Mouse (Mus musculus): ENCODE measurements around the gene Grm8. TPM values are rescaled to one million over a fixed set of nuclear protein-coding genes. Genes with fewer than 3 reads are reported as not detected.

The Grm8 gene
- total RNA-seq, 2 experiments from 2014 or later, result 22.9 to 27.3 TPM

GRCm38 (mm10) chr6:27460998-27461397 lies 674.0 kb downstream of the Grm8 start:
- DNase-seq (ENCODE audit: extremely low spot score in 1 of 2, low spot score in 2 of 2), result no peak
- Histone ChIP-seq H3K4me3 (no peak overlapping the region), H3K27ac (no peak overlapping the region)
- no peak for TF ChIP-seq CTCF (IDR thresholded peaks at IDR 0.05)
- intact Hi-C loops (cut with DNase I), result no loop called here

DNA sequence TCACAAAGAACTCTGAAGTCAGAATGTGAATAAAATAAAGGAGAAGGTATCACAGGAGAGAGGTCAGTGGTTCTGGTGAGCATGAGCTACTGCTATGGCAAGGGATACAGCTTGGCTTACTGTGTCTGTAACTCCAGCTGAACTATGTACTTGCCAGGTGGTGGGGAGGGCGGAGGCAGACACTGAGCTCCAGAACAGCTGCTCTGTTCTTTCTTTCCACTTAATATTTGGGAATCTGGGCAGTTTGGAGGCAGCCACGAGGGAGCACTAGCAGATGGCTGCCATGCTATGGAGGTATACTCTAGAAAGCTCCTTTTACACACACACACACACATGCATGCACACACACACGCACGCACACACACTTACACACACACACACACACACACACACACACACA lies 726.5 kb downstream of the Grm8 start:
- DNase-seq (ENCODE audit: extremely low spot score in 1 of 2, low spot score in 2 of 2), result peak in 1 of 2 experiments; percentile 13

DNA sequence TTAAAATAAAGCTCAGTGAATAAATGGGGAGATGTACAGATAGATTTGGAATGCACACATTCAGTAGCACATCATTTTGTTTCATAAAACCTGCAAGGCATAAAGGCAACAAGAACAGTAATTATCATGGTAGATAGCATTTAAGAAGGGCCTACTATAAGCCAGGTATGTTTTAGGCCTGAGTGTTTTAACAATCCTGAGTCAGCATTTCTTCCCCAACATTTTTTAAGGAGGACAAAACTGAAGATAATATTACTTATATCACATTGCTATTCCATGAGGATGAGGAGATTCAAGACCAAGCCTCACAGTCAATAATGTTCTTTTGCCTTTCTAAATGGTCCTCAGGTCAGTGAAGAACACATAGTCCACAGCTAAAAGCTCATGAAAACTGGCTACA lies 762.6 kb downstream of the Grm8 start:
- DNase-seq (ENCODE audit: extremely low spot score in 1 of 2, low spot score in 2 of 2), result no peak
- intact Hi-C loops (cut with DNase I), result no loop called here
- no peak for TF ChIP-seq CTCF (IDR thresholded peaks at IDR 0.05)
- Histone ChIP-seq H3K27ac (no peak overlapping the region), H3K4me3 (no peak overlapping the region)

More for the DNA sequence above, 726.5 kb downstream of the Grm8 start:
- H3K27ac ChIP-seq, result no peak overlapping the region
- intact Hi-C loops (cut with DNase I), result no loop called here
- no peak; the same call in 1 of the 2 replicates for TF ChIP-seq CTCF (IDR thresholded peaks at IDR 0.05)
- no peak overlapping the region for H3K4me3 ChIP-seq

DNA sequence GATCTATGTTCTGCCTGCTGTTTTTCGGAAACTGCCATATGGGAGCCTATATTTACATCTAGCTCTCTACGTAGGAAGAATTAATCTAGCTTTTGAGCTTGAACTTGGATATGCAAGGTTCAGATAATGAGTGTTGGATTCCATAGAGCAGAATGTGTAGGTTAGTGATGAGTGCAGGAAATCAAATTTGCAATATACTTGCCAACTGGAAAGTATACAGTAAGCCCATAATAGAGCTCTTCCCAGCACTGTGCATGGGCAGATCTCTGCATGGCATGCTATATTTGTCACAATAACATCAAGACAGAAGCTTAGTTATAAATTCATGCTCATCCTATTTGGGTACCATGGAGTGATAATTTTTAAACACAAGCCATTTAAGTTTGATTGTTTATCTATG lies 763.9 kb downstream of the Grm8 start:
- intact Hi-C loops (cut with DNase I), result no loop called here
- Histone ChIP-seq H3K4me3 (no peak overlapping the region), H3K27ac (no peak overlapping the region)
- no peak for TF ChIP-seq CTCF (IDR thresholded peaks at IDR 0.05)
- DNase-seq (ENCODE audit: extremely low spot score in 1 of 2, low spot score in 2 of 2), result no peak

DNA sequence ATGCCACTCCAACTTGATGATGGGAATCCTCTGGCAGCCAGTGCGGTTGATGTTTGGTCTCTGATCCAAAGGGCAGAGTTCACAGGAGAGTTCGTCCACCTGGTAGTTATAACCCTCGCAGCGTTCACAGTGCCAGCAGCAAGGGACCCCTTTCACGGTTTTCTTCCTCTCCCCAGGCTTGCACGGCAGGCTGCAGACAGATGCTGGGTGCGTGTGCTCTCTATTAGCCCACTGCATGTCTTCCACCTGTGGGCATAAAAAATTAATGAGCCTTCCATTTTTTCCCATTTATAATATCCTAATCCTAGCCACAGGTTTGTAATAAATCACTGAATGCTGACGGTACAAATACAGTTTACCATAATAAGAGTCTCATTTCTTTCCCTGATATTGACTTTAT lies 771.2 kb downstream of the Grm8 start:
- no peak overlapping the region for H3K27ac ChIP-seq
- DNase-seq (ENCODE audit: extremely low spot score in 1 of 2, low spot score in 2 of 2), result no peak
- intact Hi-C loops (cut with DNase I), result no loop called here
- H3K4me3 ChIP-seq, result no peak overlapping the region
- TF ChIP-seq CTCF (IDR thresholded peaks at IDR 0.05), result no peak

- intact Hi-C loops (cut with DNase I), result no loop called here
- no peak for TF ChIP-seq CTCF (IDR thresholded peaks at IDR 0.05)
- Histone ChIP-seq H3K27ac (no peak overlapping the region), H3K4me3 (no peak overlapping the region)
- no peak for DNase-seq (ENCODE audit: extremely low spot score in 1 of 2, low spot score in 2 of 2)
Measured at GRCm38 (mm10) chr6:27360440-27360839, 774.5 kb downstream of the Grm8 start.

GRCm38 (mm10) chr6:27351147-27351546 lies 783.8 kb downstream of the Grm8 start:
- intact Hi-C loops (cut with DNase I), result no loop called here
- TF ChIP-seq CTCF (IDR thresholded peaks at IDR 0.05), result no peak
- DNase-seq (ENCODE audit: extremely low spot score in 1 of 2, low spot score in 2 of 2), result no peak
- Histone ChIP-seq H3K4me3 (no peak overlapping the region), H3K27ac (no peak overlapping the region)

DNA sequence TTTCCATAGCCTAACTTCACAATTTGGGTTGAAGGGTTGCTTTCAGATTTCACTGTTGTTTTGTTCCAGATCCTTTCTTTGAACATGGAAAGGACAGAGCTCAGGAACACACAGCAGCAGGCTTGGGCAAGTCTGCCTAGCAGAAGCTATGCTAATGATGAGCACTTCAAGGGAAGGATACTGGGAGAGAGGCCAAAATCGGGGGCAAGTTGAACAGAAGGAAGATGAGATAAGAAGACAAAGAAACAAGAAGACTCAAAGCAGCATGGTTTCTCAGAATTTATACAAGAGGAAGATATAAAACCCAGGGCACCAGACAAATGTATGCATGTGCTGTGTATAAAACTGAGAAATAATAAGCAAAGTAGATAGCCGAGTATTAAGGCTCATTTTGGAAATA lies 786.7 kb downstream of the Grm8 start:
- no peak for TF ChIP-seq CTCF (IDR thresholded peaks at IDR 0.05)
- DNase-seq (ENCODE audit: extremely low spot score in 1 of 2, low spot score in 2 of 2), result no peak
- H3K27ac ChIP-seq, result no peak overlapping the region
- intact Hi-C loops (cut with DNase I), result no loop called here
- H3K4me3 ChIP-seq, result no peak overlapping the region

DNA sequence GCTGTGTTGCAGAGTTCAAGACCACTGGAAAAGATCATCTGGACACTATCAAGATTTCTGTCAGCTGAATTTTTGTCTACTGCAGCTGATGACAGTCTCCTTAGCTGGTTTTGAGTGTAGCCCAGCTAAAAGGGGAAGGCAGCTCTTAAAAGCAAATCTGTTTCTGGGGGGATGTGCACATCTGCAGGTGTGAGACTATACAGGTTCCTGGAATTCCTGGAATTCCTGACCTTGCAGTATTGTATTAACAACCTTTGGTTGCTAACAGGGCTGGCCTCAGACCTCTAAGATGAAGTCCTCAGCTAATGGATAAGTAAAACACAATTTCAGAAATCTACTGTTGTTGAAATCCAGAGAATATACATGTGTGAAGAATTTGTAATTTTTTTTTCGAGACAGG lies 788.7 kb downstream of the Grm8 start:
- no peak for TF ChIP-seq CTCF (IDR thresholded peaks at IDR 0.05)
- intact Hi-C loops (cut with DNase I), result no loop called here
- no peak overlapping the region for H3K27ac ChIP-seq
- no peak for DNase-seq (ENCODE audit: extremely low spot score in 1 of 2, low spot score in 2 of 2)
- H3K4me3 ChIP-seq, result no peak overlapping the region

- intact Hi-C loops (cut with DNase I), result no loop called here
- no peak for DNase-seq (ENCODE audit: extremely low spot score in 1 of 2, low spot score in 2 of 2)
- no peak overlapping the region for H3K27ac ChIP-seq
- H3K4me3 ChIP-seq, result no peak overlapping the region
- TF ChIP-seq CTCF (IDR thresholded peaks at IDR 0.05), result no peak
Measured at GRCm38 (mm10) chr6:27340131-27340530, 794.8 kb downstream of the Grm8 start.

DNA sequence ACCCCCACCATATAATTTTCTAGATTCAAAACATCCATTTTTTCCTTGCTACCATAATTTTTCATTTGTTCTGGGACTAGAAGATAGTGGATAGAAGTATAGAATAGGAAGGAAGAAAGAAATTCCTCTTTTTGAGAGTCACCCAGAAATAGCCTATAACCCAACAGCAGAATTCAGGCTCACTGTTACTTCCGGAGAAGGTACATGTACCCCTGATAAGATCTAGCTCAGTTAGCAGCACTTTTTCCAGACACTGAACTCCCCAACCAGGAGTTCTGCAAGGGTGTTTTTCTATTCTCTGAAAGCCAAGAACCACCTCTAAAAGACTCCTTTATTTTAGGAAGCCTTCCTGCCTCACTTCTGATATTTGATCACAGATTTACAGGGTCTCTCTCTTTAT lies 816.4 kb downstream of the Grm8 start:
- DNase-seq (ENCODE audit: extremely low spot score in 1 of 2, low spot score in 2 of 2), result no peak
- intact Hi-C loops (cut with DNase I), result no loop called here

DNA sequence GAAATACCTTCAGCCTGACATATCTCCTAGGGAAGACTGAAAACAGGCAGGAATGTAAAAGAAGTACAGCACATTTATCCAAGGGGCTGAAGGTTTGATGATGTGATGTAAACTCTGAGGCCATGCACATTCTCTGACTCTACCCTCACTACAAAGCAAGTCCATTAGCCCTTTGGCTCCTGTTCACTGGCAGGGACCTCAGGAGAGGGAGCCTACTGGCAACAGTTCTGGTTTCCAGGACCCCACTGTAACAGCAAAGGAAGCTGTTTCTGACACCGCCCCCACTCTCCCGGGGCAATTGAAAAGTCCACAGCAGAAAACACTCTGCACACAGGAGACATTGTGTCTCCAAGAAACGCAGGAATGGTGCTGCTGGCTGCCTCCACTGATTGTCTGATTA lies 817.6 kb downstream of the Grm8 start:
- DNase-seq (ENCODE audit: extremely low spot score in 1 of 2, low spot score in 2 of 2), result no peak
- intact Hi-C loops (cut with DNase I), result no loop called here
- TF ChIP-seq CTCF (IDR thresholded peaks at IDR 0.05), result no peak
- no peak overlapping the region for H3K27ac ChIP-seq
- H3K4me3 ChIP-seq, result no peak overlapping the region

More for the DNA sequence above, 816.4 kb downstream of the Grm8 start:
- no peak for TF ChIP-seq CTCF (IDR thresholded peaks at IDR 0.05)
- Histone ChIP-seq H3K27ac (no peak overlapping the region), H3K4me3 (no peak overlapping the region)

GRCm38 (mm10) chr6:27316018-27316417 lies 819.0 kb downstream of the Grm8 start:
- no peak overlapping the region for H3K4me3 ChIP-seq
- no peak for TF ChIP-seq CTCF (IDR thresholded peaks at IDR 0.05)
- no peak for DNase-seq (ENCODE audit: extremely low spot score in 1 of 2, low spot score in 2 of 2)
- intact Hi-C loops (cut with DNase I), result no loop called here
- no peak overlapping the region for H3K27ac ChIP-seq

Data from left cerebral cortex, adult 2 months (tissue).